Mouse (Mus musculus) skeletal muscle tissue, adult 2 months (tissue): ENCODE results near the gene Mark1.

Experiments
- DNase-seq: peaks from one replicate; pipeline ENCODE4 v3.0.0-alpha.2; 2012; ENCODE audit warnings: low read depth, low spot score

The Mark1 gene

GRCm38 (mm10) chr1:184961853-184962252, 37.5 kb downstream of the Mark1 start:
- no peak for DNase-seq

GRCm38 (mm10) chr1:184958818-184959217, 40.6 kb downstream of the Mark1 start:
- DNase-seq, result no peak

- no peak for DNase-seq
Measured at GRCm38 (mm10) chr1:184958388-184958787, 41.0 kb downstream of the Mark1 start.

- DNase-seq, result no peak
Measured at GRCm38 (mm10) chr1:184951758-184952157, 47.6 kb downstream of the Mark1 start.

GRCm38 (mm10) chr1:184951057-184951456, 48.3 kb downstream of the Mark1 start:
- DNase-seq, result no peak

- no peak for DNase-seq
Measured at GRCm38 (mm10) chr1:184938106-184938505, 61.3 kb downstream of the Mark1 start.

GRCm38 (mm10) chr1:184935980-184936379, 63.4 kb downstream of the Mark1 start:
- no peak for DNase-seq

GRCm38 (mm10) chr1:184935490-184935889, 63.9 kb downstream of the Mark1 start:
- DNase-seq, result no peak

GRCm38 (mm10) chr1:184931097-184931496, 68.3 kb downstream of the Mark1 start:
- no peak for DNase-seq

GRCm38 (mm10) chr1:184928382-184928781, 71.0 kb downstream of the Mark1 start:
- no peak for DNase-seq

- DNase-seq, result no peak
Measured at GRCm38 (mm10) chr1:184927911-184928310, 71.5 kb downstream of the Mark1 start.

- peak; percentile 86 for DNase-seq
Measured at GRCm38 (mm10) chr1:184922824-184923223, 76.5 kb downstream of the Mark1 start.

GRCm38 (mm10) chr1:184920057-184920456, 79.3 kb downstream of the Mark1 start:
- DNase-seq, result no peak

- no peak for DNase-seq
Measured at GRCm38 (mm10) chr1:184918227-184918888, 81.0 kb downstream of the Mark1 start.

GRCm38 (mm10) chr1:184912336-184912735, 87.0 kb downstream of the Mark1 start:
- DNase-seq, result no peak

- no peak for DNase-seq
Measured at GRCm38 (mm10) chr1:184911861-184912260, 87.5 kb downstream of the Mark1 start.

GRCm38 (mm10) chr1:184908558-184908957, 90.8 kb downstream of the Mark1 start:
- DNase-seq, result peak; percentile 27

- no peak for DNase-seq
Measured at GRCm38 (mm10) chr1:184905904-184906745, 93.2 kb downstream of the Mark1 start.

GRCm38 (mm10) chr1:184905371-184905770, 94.0 kb downstream of the Mark1 start:
- DNase-seq, result no peak

GRCm38 (mm10) chr1:184903697-184904096, 95.7 kb downstream of the Mark1 start:
- DNase-seq, result no peak

GRCm38 (mm10) chr1:184902886-184903285, 96.5 kb downstream of the Mark1 start:
- DNase-seq, result no peak

GRCm38 (mm10) chr1:184897350-184897749, 102.0 kb downstream of the Mark1 start:
- DNase-seq, result peak; percentile 39

GRCm38 (mm10) chr1:184891998-184892397, 107.4 kb downstream of the Mark1 start:
- DNase-seq, result no peak
